Mouse (Mus musculus): ENCODE data around the gene Arhgef3.
A peak's percentile ranks its signal among the peaks of the same experiment; 100 is the strongest.

Arhgef3 gene

DNA sequence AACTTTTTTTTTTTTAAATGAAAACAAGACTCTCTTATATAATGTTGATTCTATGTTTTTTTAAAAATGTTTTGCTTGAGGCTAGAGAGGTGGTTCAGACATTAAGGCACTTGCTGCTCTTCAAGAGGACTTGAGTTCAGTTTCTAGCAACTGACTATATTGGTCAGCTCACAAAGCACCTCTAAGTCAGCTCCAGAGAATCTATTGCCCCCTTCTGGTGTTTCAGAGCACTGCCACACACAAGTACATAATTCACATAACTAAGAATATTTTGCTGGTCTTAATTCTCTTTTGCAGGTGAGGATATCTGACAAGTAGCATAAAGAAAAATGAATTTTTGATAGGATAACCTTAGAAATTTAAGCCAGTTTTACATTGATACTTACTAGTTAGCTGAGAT, 326.2 kb downstream of the Arhgef3 start:
- peak; percentile 13 for DNase-seq

DNA sequence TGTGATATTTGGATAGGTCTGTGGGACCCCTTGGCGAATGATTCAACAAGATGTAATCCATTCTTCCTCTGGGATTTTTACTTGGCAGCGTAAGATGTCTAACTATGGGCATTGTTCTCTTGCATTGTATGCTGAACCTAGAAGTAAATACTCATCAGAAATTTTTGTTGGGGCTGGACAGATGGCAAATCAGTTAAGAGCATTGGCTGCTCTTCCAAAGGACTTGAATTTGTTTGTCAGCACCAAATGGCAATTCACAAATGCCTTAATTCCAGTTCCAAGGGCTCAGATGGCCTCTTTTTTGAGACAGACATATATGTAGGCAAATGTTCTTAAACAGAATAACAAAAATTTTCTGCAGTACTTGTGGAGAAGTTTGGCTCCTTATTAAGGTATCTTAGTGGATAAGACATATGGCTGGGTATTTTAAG, 330.2 kb downstream of the Arhgef3 start:
- DNase-seq, result no peak

DNA sequence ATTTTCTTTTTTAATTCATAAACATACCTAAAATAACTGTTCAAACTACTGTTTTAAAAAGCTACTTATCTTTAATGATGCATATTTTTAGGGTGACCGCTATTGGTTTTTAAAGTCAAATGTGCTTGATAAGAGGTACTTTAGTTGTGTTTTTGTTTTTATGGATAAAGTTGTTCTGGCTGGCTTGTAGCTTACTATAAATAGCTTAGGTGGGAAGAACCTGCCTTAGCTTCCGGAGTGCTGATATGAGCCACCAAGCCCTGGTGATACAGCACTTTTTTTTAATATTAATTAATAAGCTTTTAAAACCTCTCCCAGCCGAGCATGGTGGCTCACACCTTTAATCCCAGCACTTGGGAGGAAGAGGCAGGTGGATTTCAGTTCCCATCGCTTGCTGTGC, 332.3 kb downstream of the Arhgef3 start:
- DNase-seq, result peak; percentile 42

All from heart, adult 11 months (tissue).